Comparison of ENCODE assay signal across 8 mouse cellular contexts in genomic region chr1:69241502-69242214, GRCm38 (mm10).
DNase-seq lines count a peak whose midpoint lies in the region; ATAC-seq and TF ChIP-seq lines count a peak whose summit lies in the region.

No protein-coding gene starts in this region.

- H3K36me3 ChIP-seq in embryonic facial prominence, embryonic 10.5 days (replicated peaks): no peaks in the 10 kb centered on the region
- H3K36me3 ChIP-seq in heart, embryonic 13.5 days: no peaks in the 10 kb centered on the region
- H3K36me3 ChIP-seq in kidney, embryonic 16.5 days (ENCODE audit: insufficient read depth, low read length): no peaks in the 10 kb centered on the region
- H3K36me3 ChIP-seq in limb, embryonic 15.5 days: no peaks in the 10 kb centered on the region
- H3K36me3 ChIP-seq in midbrain, postnatal 0 days (ENCODE audit: insufficient read depth, low read length): no peaks in the 10 kb centered on the region
- no peaks in the 10 kb centered on the region for H3K36me3 ChIP-seq in testis, adult 2 months (ENCODE audit: control insufficient read depth, insufficient read depth, low read length)

- H3K9ac ChIP-seq in heart, embryonic 13.5 days: peak overlapping the region; percentile 65
- 0 out of 2 replicates have a peak overlapping the region, but pooled peaks have one; percentile 53 for H3K9ac ChIP-seq in kidney, embryonic 16.5 days (replicated peaks; ENCODE audit: low read length)
- no peak overlapping the region for H3K9ac ChIP-seq in limb, embryonic 15.5 days
- peak overlapping the region; percentile 51 for H3K9ac ChIP-seq in midbrain, postnatal 0 days (replicated peaks; ENCODE audit: low read length, poor library complexity, severe bottlenecking)

- no peaks in the 10 kb centered on the region for H3K9me3 ChIP-seq in embryonic facial prominence, embryonic 10.5 days
- no peaks in the 10 kb centered on the region for H3K9me3 ChIP-seq in heart, embryonic 13.5 days
- H3K9me3 ChIP-seq in kidney, embryonic 16.5 days (ENCODE audit: low read length): no peaks in the 10 kb centered on the region
- H3K9me3 ChIP-seq in limb, embryonic 15.5 days: no peaks in the 10 kb centered on the region
- H3K9me3 ChIP-seq in midbrain, postnatal 0 days (ENCODE audit: low read length): no peaks in the 10 kb centered on the region

- H3K4me1 ChIP-seq in embryonic facial prominence, embryonic 10.5 days: 0 out of 2 replicates have a peak, but pooled peaks cover 4% of the 10 kb centered on the region
- no peaks in the 10 kb centered on the region for H3K4me1 ChIP-seq in heart, embryonic 13.5 days
- peaks cover 3% of the 10 kb centered on the region; the same call in 1 of the 2 replicates for H3K4me1 ChIP-seq in kidney, embryonic 16.5 days (ENCODE audit: insufficient read depth, low read length)
- H3K4me1 ChIP-seq in limb, embryonic 15.5 days: 0 out of 2 replicates have a peak, but pooled peaks cover 4% of the 10 kb centered on the region
- no peaks in the 10 kb centered on the region for H3K4me1 ChIP-seq in midbrain, postnatal 0 days (ENCODE audit: insufficient read depth, low read length)
- peaks cover 3% of the 10 kb centered on the region for H3K4me1 ChIP-seq in testis, adult 2 months (ENCODE audit: control insufficient read depth, insufficient read depth, low read length)

- H3K4me2 ChIP-seq in heart, embryonic 13.5 days: peak overlapping the region; percentile 64
- H3K4me2 ChIP-seq in kidney, embryonic 16.5 days (replicated peaks; ENCODE audit: low read depth, low read length): peak overlapping the region; percentile 56
- peak overlapping the region; percentile 47 for H3K4me2 ChIP-seq in limb, embryonic 15.5 days
- peak overlapping the region; percentile 58 for H3K4me2 ChIP-seq in midbrain, postnatal 0 days (ENCODE audit: low read depth, low read length, poor library complexity, severe bottlenecking)

- peak; percentile 97 for TF ChIP-seq CTCF in midbrain, postnatal 0 days (IDR thresholded peaks at IDR 0.05)
- TF ChIP-seq CTCF in testis, adult 2 months (IDR thresholded peaks at IDR 0.05; ENCODE audit: control insufficient read depth, insufficient read depth, insufficient replicate concordance, low read depth, low read length): peak; percentile 80; the same call in 1 of the 2 replicates

- H3K27ac ChIP-seq in embryonic facial prominence, embryonic 10.5 days (replicated peaks): peak overlapping the region; percentile 74
- H3K27ac ChIP-seq in heart, embryonic 13.5 days (replicated peaks): no peak overlapping the region
- no peak overlapping the region for H3K27ac ChIP-seq in kidney, embryonic 16.5 days (ENCODE audit: low read length)
- H3K27ac ChIP-seq in limb, embryonic 15.5 days: no peak overlapping the region
- 0 out of 2 replicates have a peak overlapping the region, but pooled peaks have one; percentile 32 for H3K27ac ChIP-seq in midbrain, postnatal 0 days (ENCODE audit: low read depth, low read length)
- no peak overlapping the region for H3K27ac ChIP-seq in testis, adult 2 months (ENCODE audit: control insufficient read depth, insufficient read depth, low read depth, low read length)

- H3K4me3 ChIP-seq in embryonic facial prominence, embryonic 10.5 days: peak overlapping the region; percentile 45
- peak overlapping the region; percentile 36 for H3K4me3 ChIP-seq in heart, embryonic 13.5 days
- peak overlapping the region; percentile 42 for H3K4me3 ChIP-seq in kidney, embryonic 16.5 days (ENCODE audit: low read length)
- H3K4me3 ChIP-seq in limb, embryonic 15.5 days: peak overlapping the region; percentile 28
- peak overlapping the region; percentile 35 for H3K4me3 ChIP-seq in midbrain, postnatal 0 days (ENCODE audit: low read depth, low read length)
- H3K4me3 ChIP-seq in testis, adult 2 months (ENCODE audit: control insufficient read depth, low read depth, low read length): peak overlapping the region; percentile 49

- peak; percentile 83 for DNase-seq in 3T3-L1 (ENCODE audit: low read depth, low spot score)
- peak; percentile 67 for DNase-seq in adrenal gland, adult 2 months
- DNase-seq in embryonic facial prominence, embryonic 10.5 days (ENCODE audit: low spot score): peak; percentile 75
- DNase-seq in midbrain, postnatal 0 days (ENCODE audit: low spot score): peak; percentile 82

- no peaks in the 10 kb centered on the region for H3K27me3 ChIP-seq in embryonic facial prominence, embryonic 10.5 days (replicated peaks; ENCODE audit: low read depth, poor library complexity, severe bottlenecking)
- H3K27me3 ChIP-seq in heart, embryonic 13.5 days (replicated peaks): no peaks in the 10 kb centered on the region
- no peaks in the 10 kb centered on the region for H3K27me3 ChIP-seq in kidney, embryonic 16.5 days (ENCODE audit: insufficient read depth, low read length)
- no peaks in the 10 kb centered on the region for H3K27me3 ChIP-seq in limb, embryonic 15.5 days
- no peaks in the 10 kb centered on the region for H3K27me3 ChIP-seq in midbrain, postnatal 0 days (ENCODE audit: insufficient read depth, low read length)
- no peaks in the 10 kb centered on the region for H3K27me3 ChIP-seq in testis, adult 2 months (ENCODE audit: control insufficient read depth, insufficient read depth, low read length)

- no peak for TF ChIP-seq POLR2A in testis, adult 2 months (IDR thresholded peaks at IDR 0.05; ENCODE audit: control insufficient read depth, low read depth, low read length)

- 23% methylated on average over 11 of the region's 11 CpGs for WGBS in embryonic facial prominence, embryonic 10.5 days
- 22% methylated on average over 11 of the region's 11 CpGs for WGBS in heart, embryonic 13.5 days
- 15% methylated on average over 11 of the region's 11 CpGs for WGBS in kidney, embryonic 16.5 days
- WGBS in limb, embryonic 15.5 days: 15% methylated on average over 11 of the region's 11 CpGs
- WGBS in midbrain, postnatal 0 days: 5% methylated on average over 11 of the region's 11 CpGs

- ATAC-seq in heart, embryonic 13.5 days (ENCODE audit: extremely low read depth, insufficient number of reproducible peaks, low FRiP score, low TSS enrichment): no peak
- ATAC-seq in kidney, embryonic 16.5 days (ENCODE audit: low FRiP score, low TSS enrichment): peak; percentile 89
- ATAC-seq in limb, embryonic 15.5 days (ENCODE audit: insufficient number of reproducible peaks, low FRiP score, low TSS enrichment, low read depth): no peak
- peak; percentile 89 for ATAC-seq in midbrain, postnatal 0 days (ENCODE audit: low FRiP score)

Comparison
In these comparisons a context has a peak if more than half of its experiments do, and no peak if none do; other contexts are left out.
1. H3K27ac ChIP-seq: peak in embryonic facial prominence, embryonic 10.5 days (single experiment) and midbrain, postnatal 0 days (single experiment); none in heart, embryonic 13.5 days (single experiment), kidney, embryonic 16.5 days (single experiment), limb, embryonic 15.5 days (single experiment) and testis, adult 2 months (single experiment).
2. ATAC-seq: peak in kidney, embryonic 16.5 days (single experiment) and midbrain, postnatal 0 days (single experiment); none in heart, embryonic 13.5 days (single experiment) and limb, embryonic 15.5 days (single experiment).
3. Peak in every context shown above with its lines, with median percentiles within 50 percentile points of each other: DNase-seq, H3K4me3 ChIP-seq and H3K4me2 ChIP-seq.